Mouse (Mus musculus) thymus, postnatal 4 days (tissue): ENCODE data around the gene Gtf2f2.
A peak's percentile ranks its signal among the peaks of the same experiment; 100 is the strongest.

Experiments used
- DNase-seq: peaks from one replicate; pipeline ENCODE4 v3.0.0; 2021

Gene Gtf2f2

DNA sequence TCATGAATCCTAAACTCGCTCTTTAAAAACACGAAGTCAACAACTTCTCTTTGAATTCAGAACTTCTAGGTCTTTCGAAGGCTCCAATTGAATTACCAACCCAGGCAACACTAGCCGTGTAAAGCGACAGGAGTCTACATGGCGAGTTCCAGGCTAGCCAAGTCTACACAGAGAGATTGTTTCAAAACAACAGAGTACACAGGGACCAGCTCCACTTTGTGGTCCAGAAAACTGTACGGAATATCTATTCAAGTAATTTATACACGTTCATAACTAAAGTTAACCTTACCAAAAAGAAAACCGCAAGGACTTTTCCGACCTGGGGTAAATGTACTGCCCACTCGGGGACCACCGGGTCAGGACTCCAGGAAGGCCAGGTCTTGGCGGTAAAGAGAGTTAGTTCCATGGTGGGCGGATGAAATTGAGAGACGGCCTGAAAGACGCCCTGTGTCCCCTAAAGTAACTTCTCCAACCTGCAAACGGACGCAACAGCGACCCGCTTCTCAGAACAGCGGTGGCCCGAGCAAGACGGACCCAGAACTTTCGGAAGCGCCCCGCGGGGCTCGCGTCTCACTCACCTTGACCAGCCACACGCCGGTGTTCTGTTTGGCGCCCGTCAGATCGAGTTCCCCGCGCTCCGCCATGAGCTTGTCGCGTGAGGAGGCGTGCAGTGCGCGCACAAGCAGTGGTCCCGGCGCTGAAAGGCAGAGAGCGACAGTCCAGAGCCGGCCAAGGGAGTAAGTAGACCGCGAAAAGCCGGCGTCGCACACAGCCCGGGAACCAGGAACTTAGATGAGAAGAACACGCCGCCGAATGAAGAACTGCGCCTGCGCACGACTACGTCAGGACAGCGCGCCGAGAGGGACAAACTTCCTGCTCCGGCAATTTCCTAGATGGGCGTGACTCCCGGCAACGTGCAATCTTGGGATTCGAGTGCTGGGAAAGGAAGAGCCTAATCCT is at the start of gene Gtf2f2:
Gene Gtf2f2, minus strand, starts transcription at position 764 of the 960 bp plus-strand sequence.
- DNase-seq, result peak; percentile 96

DNA sequence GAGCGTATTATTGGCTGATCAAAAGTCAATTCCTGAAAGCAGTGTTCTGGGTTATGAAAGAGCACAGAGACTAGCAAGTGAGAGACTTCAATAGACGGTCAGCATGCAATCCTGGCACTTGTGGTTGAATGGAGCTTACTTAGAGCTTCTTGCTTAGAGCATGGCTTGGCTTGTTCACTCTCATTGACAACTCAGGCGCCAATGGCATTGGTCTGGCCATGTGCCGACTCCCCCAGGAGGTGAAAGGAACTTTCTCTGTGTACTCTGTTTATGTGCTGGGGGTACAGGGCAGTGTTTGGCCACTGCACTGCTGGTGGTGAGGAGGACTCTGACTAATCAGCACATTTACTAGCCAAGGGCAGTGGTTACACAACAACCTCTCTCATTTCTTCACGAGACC is 48.8 kb upstream of the Gtf2f2 start:
- DNase-seq, result no peak

DNA sequence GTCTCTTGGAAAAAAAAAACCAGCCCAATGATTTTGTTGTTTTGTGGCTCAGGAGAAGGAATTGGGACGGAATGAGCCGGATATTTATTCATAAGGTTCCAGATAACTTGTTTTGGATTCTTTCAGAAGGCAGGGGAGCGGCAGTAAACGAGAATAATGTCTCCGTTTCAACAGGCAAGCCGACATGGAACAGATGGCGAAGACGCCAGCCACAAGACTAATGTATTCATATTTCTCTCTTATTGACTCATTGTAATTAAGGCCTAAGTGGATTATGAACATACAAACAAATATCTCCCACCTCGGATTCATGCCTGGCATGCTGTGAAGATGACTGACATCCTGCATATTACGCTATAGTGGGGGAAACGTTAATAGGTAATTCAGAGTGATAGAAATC is 43.1 kb upstream of the Gtf2f2 start:
- DNase-seq, result no peak

DNA sequence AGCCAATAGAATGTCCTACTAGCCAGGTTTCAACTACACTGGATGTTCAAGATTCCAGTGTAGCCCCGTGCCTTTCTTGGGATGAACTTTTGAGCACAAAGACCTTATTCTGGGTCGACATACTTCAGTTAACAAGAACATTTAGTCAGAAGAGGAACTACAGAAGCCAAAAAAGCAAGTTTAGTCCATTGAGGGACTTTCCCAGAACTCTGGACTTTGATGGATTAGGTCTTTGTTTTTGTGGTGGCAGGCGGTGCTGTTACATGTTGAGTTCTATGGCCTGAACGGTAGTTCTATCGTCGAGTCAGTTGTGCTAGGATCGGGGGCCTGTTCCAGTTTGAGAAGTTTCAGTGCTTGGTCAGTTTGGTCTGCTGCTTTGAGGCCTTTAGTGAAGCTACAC is 41.3 kb upstream of the Gtf2f2 start:
- no peak for DNase-seq

DNA sequence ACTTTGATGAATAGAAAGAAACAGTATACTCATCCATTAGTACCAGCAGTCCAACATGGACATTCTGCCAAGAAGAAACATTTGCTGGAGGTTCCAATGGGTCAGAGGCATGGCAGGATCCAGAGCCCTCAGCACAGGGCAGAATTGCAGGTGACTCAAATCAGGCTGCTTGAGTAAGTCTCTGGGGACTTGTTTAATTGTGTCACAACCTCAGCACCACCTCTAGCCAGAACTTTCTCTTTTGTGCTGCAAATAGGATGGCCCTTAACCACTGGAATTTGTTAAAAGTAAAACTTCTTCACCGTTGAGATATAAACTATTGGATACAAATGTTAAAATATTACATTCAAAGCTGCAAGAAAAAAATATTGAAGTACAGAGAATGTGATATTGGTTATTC is 35.1 kb upstream of the Gtf2f2 start:
- DNase-seq, result no peak

DNA sequence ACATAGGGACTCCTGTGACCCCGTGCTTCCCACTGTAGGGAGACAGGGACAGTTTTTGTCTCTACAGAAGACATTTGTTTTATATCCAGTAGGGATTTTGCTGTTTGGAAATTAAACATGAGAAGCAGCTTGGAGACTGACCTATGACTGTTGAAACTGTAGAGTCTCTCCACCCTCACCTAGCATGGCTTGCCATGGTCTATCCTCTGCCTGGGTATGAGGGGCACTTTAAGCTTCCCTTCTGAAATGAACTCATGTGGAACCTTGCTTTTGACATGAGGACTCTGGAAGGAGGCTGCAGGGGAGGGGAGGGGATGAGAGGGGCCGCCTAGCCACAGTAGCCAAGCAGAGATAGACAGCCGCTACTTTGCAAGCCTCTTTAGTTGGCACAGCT is 33.5 kb upstream of the Gtf2f2 start:
- DNase-seq, result no peak

DNA sequence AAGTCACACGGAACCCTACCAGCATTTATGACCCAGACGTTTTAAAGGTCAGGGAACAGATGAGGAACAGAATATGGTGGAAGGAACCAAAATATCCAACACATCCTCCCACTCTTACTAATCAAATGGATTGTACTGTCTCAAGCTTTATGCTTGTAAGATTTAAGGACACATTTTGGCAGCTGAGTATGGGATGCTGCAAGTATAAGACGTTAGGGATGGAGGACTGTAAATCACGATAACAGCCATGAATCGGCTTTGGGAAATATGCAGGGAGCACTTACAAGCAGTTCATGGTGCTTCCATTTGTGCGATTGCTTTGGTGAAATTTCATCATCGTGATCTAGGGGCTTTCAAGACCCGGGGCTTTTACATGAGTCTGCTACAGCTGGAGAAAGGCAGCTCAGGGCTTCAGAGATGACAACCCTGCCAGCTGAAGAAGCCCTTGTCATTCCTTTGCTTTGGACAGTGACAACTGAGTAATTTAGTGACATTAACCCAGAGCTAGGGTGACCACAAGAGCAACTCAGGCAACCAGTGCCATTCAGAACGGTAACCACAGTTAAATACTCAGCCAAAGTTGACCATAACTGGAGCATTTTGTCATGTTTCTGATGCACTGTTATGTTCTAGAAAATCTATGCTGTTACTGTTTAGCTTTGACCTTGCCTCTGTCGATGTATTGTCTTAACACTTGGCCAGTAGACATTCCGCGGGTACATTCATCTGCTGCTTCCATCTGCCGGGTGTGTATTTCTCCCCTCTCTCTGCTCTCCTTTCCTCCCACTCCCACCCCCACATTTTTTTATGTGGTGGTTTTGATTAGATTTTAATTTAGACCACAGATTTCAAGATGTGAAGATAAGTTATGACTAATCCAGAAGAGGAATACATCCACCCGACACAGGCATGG is 32.8 kb upstream of the Gtf2f2 start:
- no peak for DNase-seq

DNA sequence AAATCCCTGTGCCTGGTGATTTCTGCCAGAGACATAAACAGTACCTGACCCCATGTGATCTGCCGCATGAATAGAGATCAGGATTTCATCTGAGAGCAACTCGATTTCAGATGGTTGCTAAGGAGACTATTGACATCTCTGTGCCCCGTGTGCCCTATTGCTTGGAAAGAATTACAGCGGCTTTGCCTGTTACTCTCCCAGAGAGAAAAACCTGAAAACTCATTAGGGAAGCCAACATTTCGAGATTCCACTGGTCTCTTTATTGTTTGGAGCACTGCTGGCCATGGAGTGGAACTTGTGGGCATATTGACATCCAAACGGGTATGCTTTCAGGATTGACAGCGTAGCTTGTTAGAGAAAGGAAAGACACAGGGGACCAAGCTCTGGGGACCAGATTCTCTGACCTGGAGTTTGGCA is 22.6 kb upstream of the Gtf2f2 start:
- no peak for DNase-seq

DNA sequence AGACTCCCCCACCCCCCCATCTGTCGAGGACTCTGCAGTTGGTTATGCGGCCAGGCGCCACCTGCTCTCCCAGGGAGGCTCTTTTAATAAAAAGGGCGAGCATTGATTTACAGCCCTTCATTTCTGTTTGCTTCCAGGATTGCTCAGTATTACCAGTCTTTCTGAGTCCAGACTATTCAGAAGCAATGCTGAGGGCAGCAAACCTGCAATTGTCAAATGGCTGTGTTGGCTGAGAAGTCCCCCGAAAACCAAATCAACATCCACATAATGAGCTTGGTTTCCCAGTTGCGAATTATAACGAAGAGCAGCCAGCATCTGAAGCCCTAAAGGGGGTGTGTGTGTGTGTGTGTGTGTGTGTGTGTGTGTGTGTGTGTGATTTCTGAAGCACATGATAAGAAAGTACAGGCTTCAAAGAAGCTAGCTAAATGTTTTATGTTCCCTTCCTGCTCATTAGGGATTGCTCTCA is 22.0 kb upstream of the Gtf2f2 start:
- DNase-seq, result no peak

DNA sequence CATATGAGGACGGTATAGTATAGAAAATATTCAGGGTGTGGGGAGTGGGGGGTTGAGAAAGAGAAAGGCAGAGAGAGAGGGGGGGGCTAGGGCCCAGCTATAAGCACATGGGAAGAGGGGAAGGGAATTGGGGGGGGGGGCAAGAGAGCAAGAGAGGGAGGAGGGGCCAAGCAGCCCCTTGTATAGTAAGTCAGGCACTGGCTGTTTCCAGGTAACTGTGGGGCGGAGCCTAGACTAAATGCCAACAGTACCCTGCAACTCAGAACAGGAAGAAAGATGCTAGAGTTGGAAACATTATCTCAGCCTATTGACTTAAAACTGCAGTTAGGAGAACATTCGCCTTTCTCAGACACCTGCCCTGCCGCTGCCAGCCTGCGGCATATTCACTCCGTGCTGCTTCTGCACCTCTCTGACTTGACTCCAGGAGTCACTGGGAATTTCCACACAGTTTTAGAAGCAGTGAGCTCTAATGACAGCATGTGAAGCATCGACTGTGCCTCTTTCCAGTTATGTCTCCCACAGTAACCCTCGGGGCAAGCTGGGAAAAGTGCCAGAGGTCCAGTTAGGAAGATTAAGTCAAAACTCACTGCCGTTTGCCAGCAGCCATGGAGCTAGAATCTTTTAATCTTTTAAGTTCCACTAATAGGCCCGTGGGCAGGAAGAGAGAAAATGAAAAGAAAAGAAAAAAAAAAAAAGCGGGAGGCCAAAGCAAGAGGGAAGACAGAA is 20.6 kb upstream of the Gtf2f2 start:
- DNase-seq, result no peak

DNA sequence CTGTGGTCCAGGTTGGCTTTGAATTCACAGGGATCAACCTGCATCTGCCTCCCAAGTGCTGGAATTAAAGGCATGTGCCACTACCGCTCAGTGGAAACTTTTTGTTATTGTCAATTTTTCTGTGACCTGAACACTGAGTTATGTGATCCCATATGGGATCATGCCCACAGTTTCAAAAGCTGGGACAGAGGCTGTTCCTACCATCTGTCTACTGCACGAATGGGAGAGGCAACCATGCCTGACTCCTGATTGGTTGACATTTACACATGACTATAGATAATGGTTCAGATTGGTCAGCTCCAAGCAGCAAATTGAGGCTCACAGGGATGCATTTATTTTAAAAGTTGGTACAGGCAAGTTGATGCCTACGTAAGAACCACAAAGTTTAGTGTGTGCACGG is 14.0 kb upstream of the Gtf2f2 start:
- DNase-seq, result no peak

DNA sequence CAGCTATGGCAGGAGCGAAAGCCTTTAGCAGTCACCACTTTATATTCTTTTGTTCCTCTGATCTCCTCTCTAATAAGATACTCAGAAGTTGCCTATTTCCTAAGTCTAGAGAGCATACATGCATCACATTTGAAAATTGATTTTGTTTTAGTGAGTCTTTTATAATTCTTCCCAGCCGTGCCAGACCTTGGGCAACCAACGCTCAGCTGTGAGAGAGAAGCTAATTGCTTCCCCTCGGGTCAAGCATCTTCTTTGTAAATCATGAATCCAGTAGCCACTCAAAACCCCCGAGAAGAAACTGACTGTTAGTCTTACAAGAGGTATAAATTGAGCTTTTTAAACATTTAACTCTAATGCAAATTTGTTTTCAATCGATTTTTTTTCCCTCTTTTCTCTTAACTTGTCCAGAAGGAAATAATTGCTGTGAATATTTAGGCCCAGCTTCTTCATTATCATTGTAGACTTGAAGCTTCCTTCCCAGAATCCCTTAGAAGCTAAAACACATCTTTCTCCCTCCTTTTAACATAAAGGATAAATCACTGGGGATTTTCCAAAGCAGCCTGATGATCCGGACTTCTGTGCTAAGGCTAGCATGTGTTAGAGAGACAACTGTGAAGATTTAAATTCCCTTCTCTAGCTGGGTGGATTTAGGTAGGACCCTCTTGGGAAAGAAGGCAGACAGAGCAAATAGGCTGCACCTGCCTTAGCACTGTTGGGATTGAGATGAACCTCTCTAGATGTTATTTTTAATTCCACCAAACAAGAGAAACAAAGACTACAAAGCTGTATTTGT is 10.5 kb upstream of the Gtf2f2 start:
- DNase-seq, result no peak

DNA sequence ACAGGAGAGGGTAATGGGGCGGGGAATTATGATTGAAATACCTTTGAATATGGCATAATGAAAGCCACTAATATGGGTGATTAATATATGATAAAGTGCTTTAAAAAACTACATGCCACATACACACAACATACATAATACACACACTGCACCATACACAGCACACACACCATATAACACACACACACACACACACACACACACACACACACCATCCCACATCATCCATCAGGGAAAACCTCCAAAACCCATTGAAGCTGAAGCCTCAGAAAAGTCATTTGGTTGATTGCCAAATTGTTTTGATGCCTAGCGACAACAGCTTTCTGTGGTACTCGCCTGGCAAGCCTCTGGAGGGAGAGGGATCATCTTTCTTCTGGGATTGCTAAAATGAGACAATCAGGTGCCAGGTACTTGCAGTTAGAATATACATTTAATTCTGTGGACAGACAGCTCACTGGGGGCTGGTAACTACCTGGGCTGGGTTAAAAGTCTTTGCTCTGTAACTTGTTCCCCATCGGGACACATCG is 9.7 kb upstream of the Gtf2f2 start:
- no peak for DNase-seq

DNA sequence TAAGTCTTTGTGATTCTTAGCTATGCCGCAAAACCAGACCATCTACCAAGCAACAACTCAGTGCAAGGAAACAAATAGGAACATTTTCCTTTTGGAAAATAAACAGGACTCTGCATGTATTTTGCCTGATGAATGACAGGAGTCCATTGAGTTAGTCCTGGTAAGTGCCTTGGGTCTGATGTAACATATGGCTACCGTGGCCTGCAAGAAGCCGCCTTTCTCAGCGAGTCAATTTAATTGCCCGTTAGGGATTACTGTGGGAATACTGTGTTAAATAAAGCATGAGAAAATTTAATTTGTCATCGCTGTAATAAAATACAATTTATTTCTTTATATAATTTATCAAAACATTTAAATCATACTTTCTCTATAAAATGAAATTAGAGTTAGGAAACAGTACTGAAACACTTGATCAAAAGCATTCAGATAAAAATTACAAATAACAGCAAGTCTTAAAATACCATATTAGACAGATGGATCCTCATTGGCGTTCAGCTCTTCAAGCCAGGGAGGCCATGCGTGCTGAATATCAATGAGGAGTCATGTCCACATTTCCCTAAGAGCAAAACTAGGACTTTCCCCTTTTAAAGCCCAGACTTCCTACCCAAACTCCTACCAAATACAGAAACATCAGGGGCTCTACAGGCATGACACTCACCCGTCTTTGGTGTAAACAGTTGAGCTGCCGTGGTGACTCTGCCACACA is 7.3 kb upstream of the Gtf2f2 start:
- no peak for DNase-seq

DNA sequence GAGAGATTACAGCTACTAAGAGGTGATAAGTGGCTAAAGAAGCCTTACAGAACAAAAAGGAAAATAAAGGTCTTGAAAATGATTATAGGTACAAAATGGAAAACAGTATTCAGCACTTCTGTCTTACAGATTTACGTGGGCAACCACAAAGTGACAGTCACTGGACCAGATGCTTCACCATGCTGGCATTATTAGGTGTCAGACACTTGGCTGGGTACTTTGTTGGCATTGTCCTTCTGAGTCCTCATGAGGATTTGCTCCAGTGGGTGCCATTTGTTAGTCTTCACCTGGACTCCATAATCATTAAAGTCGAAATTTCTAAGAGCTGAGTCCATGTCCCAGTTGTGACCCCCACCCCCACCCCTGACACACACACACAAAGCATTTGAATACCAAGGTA is 3.7 kb upstream of the Gtf2f2 start:
- DNase-seq, result no peak

DNA sequence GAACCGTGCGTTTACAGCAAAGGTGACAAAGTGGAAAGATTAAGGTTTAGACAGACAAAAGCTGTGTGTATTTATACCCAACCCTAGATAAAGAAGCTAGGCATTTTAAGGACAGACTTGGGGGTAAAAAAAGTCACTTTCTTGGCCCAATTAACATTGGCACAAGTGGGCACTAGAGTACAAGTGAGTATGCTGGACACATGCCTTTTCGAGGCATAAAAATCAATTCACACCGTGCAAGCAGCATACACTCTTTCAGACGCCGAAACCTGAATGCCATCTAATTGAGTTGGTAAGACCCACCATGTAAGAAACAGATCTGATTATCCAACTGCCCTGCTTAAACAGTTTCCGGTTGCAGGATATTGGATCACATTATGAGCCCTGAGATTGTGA is 395 bp upstream of the Gtf2f2 start:
- no peak for DNase-seq

DNA sequence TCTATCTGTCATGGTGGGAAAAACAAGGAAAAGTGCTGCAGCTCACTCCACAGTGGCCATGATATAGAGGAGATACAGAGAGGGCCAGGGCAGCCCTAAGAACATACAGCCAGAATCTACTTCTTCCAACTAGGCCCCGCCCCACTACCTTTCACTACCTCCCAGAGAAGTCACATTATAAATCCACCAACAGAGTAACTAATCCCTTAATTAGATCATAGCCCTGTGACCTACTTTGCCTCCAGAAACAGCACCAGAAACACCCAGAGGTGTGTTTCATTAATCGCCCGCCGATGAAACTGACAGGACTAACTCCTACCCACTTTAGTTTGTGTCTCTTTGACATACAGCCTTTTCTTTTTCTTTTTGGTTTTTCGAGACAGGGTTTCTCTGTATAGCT is 1.5 kb downstream of the Gtf2f2 start:
- no peak for DNase-seq

DNA sequence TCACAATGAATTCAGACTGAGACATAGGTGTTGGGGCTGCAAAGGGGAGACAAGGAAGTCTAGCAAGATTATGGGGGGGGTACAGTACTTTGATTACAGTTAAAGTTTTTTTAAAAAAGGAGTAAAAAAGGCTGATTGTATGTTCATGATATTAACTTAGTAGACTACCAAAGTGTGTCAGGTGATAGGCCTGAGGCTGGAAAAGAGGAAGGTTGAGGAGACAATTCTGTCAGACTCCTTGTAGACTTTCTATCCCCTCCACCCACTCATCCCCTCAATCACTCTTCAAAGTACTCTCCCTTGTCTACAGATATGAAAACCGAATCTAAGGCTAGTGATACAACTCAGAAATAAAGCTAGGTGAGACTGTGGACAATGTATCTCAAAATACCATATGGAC is 2.5 kb downstream of the Gtf2f2 start:
- DNase-seq, result no peak

DNA sequence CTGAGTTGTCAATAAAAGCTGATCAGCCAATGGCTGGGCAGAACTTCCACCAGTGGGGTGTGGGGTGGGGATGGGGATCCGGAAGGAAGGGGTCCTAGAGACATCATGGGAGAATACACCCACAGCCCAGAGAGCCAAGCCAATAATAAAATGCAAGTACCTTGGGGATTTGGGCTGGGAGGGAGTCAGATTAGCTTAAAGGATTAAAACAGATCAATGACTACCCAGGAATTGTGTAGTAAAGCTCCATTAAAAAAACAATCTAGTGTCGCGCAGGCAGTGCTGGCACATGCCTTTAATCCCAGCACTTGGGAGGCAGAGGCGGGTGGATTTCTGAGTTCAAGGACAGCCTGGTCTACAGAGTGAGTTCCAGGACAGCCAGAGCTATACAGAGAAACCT is 5.7 kb downstream of the Gtf2f2 start:
- no peak for DNase-seq

DNA sequence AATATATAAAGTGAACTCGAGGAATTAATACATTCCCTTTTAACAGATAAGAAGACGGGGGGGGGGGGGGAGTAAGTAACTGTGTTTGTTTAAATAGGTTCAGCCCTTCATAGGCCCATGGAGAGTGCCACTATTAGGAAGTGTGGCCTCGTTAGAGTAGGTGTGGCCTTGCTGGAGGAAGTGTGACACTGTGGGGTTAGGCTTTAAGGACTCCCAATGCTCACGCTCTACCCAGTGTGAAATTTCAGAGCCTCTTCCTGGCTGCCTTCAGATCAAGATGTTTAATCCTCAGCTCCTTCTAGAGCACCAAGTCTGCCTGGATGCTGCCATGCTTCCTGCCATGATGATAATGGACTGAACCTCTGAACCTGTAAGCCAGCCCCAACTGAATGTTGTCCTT is 8.9 kb downstream of the Gtf2f2 start:
- DNase-seq, result no peak

DNA sequence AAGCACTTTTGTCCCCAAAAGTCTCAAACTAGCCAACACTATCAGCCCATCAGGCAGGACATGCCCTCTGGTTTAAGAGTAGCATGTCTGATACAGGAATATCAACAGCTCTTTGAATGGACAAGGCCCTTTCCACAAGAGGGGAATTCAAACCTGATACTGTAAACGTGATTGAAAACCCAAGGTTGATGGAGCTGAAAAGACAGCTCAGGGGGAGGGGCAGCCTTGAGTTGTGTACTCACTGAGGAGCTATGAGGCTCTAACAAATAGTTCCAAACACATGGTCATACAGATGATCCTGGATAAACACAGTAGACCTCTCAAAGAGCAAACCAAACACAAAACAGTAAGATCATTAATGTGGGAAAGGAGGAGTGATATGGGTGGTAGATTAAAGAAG is 12.6 kb downstream of the Gtf2f2 start:
- DNase-seq, result no peak
